9 mouse cellular contexts compared by ENCODE assay signal in genomic region chr10:42842358-42842757, GRCm38 (mm10). TPM values are rescaled to one million over a fixed set of nuclear protein-coding genes. Genes with fewer than 3 reads are reported as not detected.
DNase-seq lines count a peak whose midpoint lies in the region; ATAC-seq and TF ChIP-seq lines count a peak whose summit lies in the region.
"Had no signal": no experiment of that assay in that cellular context is flagged by ENCODE, and none has a peak within 500 bp of the region (broad histone marks: within the 10 kb centered on the region; RNA-seq: fewer than 3 reads in every experiment).

No protein-coding gene starts in this region.

- TF ChIP-seq CTCF in Patski (IDR thresholded peaks at IDR 0.05), result peak; percentile 63

- in situ Hi-C loops in Patski (cut with MboI; ENCODE audit: low pct_unique_long_range_greater_than_20kb), result no loop called here

- no peak for DNase-seq in Patski (ENCODE audit: low read depth, low spot score)
- DNase-seq in cerebellum, adult 8-10 months, result peak; percentile 45
- peak; percentile 69 for DNase-seq in forelimb bud, embryonic 11.5 days (ENCODE audit: low read depth, low spot score)
- DNase-seq in layer of hippocampus, postnatal 25 days (ENCODE audit: extremely low spot score in 1 of 2, low spot score in 1 of 2), result peak; percentile 67 to 79
- peak; percentile 71 for DNase-seq in right cerebral cortex, postnatal 14 days
- peak; percentile 55 for DNase-seq in urinary bladder, postnatal 10 days (ENCODE audit: low spot score)

- CTCF ChIA-PET in Patski (lab: Charles Lee), result interaction anchor here (0.9 to 1.2 kb wide), 3 partner anchors 8 to 50 kb away, joined by 3 to 4 read pairs (median 3); no protein-coding TSS in a partner anchor

- no peaks in the 10 kb centered on the region for H3K27me3 ChIP-seq in Patski
- H3K27me3 ChIP-seq: heart, embryonic 13.5 days had no signal

- ATAC-seq in Patski, result no peak
- ATAC-seq in hematopoietic stem cell, adult 5-6 weeks (replicated peaks in 1 of 2; ENCODE audit: insufficient read depth in 1 of 2, low FRiP score in 2 of 2, low TSS enrichment in 1 of 2, low read depth in 1 of 2, poor library complexity in 2 of 2, severe bottlenecking in 2 of 2), result peak; percentile 54 to 68; a peak in 3 of 4 replicates
- ATAC-seq in megakaryocyte progenitor cell, adult 5-6 weeks (replicated peaks; ENCODE audit: poor library complexity), result peak; percentile 85

- POLR2A ChIA-PET in Patski (lab: Charles Lee), result interaction anchor here (0.7 kb wide), 1 partner anchor 19 kb away, joined by 3 read pairs; no protein-coding TSS in a partner anchor

RNA-seq across cellular contexts. Expression of gene Scml4, which starts 17.8 kb away (rescaled TPM):
- polyA plus RNA-seq in Patski (2021), result 0.03 TPM
- 5.8 and 12.0 TPM in 2 replicates for total RNA-seq in hematopoietic stem cell, adult 5-6 weeks (2017)
- 1 to 10 TPM; 5.1 to 5.3 TPM for total RNA-seq in layer of hippocampus, postnatal 25 days (2021)
- 0.17 and 0.47 TPM in 2 replicates for total RNA-seq in megakaryocyte progenitor cell, adult 5-6 weeks (2015)
- total RNA-seq in megakaryocyte progenitor cell, adult 5-6 weeks (2017), result 0.33 and 0.95 TPM in 2 replicates
